Mouse (Mus musculus) ES-E14 (cell line): Measurements from ENCODE around the gene Gngt2. TPM values are rescaled to one million over a fixed set of nuclear protein-coding genes. Genes with fewer than 3 reads are reported as not detected.
"Not testable (repeated sequence)": the region's sequence is repeated elsewhere in the genome, so short reads cannot be mapped to it uniquely, and the experiment has no call there.

Source experiments
- DNase-seq: peaks from one replicate; pipeline ENCODE4 v3.0.0-alpha.2; 2013; ENCODE audit warnings: low read depth, low spot score
- H3K27ac ChIP-seq: 2 replicates; pipeline ENCODE4 v1.5.1; 2012; ENCODE audit warnings: low read depth, mild to moderate bottlenecking, low read length, moderate library complexity, mixed read lengths; ENCODE audit not compliant: poor library complexity, insufficient read depth, severe bottlenecking
- H3K36me3 ChIP-seq: 2 replicates; pipeline ENCODE4 v1.6.1; 2012; ENCODE audit warnings: mild to moderate bottlenecking, low read length, moderate library complexity, mixed read lengths; ENCODE audit not compliant: control insufficient read depth, poor library complexity, insufficient read depth, severe bottlenecking
- H3K4me1 ChIP-seq, 2 experiments: fragments of 150-350 bp in 1 of 2; sonication (generic) in 1 of 2; 2 replicates each; pipeline ENCODE4 v1.6.1; 2012; ENCODE audit warnings: low read length in 2 of 2, mild to moderate bottlenecking in 1 of 2, mixed read lengths in 1 of 2; ENCODE audit not compliant: control insufficient read depth in 2 of 2, insufficient read depth in 2 of 2, poor library complexity in 1 of 2
- H3K4me3 ChIP-seq, 2 experiments: fragments of 150-350 bp in 1 of 2; sonication (generic) in 1 of 2; 2 replicates each; pipeline ENCODE4 v1.5.1; 2012; ENCODE audit warnings: low read length in 2 of 2, low read depth in 1 of 2, mild to moderate bottlenecking in 1 of 2, mixed read lengths in 1 of 2; ENCODE audit not compliant: insufficient read depth in 1 of 2, poor library complexity in 1 of 2, severe bottlenecking in 1 of 2
- H3K9ac ChIP-seq: 2 replicates; pipeline ENCODE4 v1.6.1; 2012; ENCODE audit warnings: low read depth, mild to moderate bottlenecking, low read length, mixed read lengths; ENCODE audit not compliant: poor library complexity, insufficient read depth, severe bottlenecking
- H3K9me3 ChIP-seq: fragments of 150-350 bp; sonication (generic); 2 replicates; pipeline ENCODE4 v1.6.1; 2012; ENCODE audit warnings: low read depth, mild to moderate bottlenecking, low read length; ENCODE audit not compliant: control insufficient read depth, insufficient read depth
- CHD2 ChIP-seq: IDR thresholded peaks from 2 replicates; pipeline ENCODE4 v1.6.1; 2014; ENCODE audit warnings: mild to moderate bottlenecking, low read depth, low read length, inconsistent platforms
- HCFC1 ChIP-seq: IDR thresholded peaks from 2 replicates; pipeline ENCODE4 v1.6.1; 2012; ENCODE audit warnings: low read length, inconsistent platforms, borderline replicate concordance; ENCODE audit not compliant: insufficient read depth
- MAFK ChIP-seq: IDR thresholded peaks from 2 replicates; pipeline ENCODE4 v1.6.1; 2014; ENCODE audit warnings: mild to moderate bottlenecking, low read depth, low read length, inconsistent platforms; ENCODE audit not compliant: insufficient read depth
- ZC3H11A ChIP-seq: IDR thresholded peaks from 2 replicates; pipeline ENCODE4 v1.6.1; 2012; ENCODE audit warnings: low read depth, mild to moderate bottlenecking, inconsistent platforms, low read length, borderline replicate concordance
- ZNF384 ChIP-seq: IDR thresholded peaks from 2 replicates; pipeline ENCODE4 v1.6.1; 2012; ENCODE audit warnings: low read depth, low read length, inconsistent platforms
- in situ Hi-C, 2 experiments: fragments of 600-800 bp; cut with MboI; formaldehyde crosslinking; loops; one replicate each; pipeline ENCODE4 v1.15.1; 2025; ENCODE audit warnings: low sequenced_read_pairs in 2 of 2, inconsistent platforms in 1 of 2; ENCODE audit not compliant: unreplicated experiment in 2 of 2
- total RNA-seq: library from RNA; depleted of rRNA; stranded (reverse); fragments of 300-350 nt; gene quantifications from 2 replicates; pipeline ENCODE4 v1.2.3, GENCODE M21; 2012

The Gngt2 gene
- total RNA-seq, 1 experiment = 9.2 TPM

DNA sequence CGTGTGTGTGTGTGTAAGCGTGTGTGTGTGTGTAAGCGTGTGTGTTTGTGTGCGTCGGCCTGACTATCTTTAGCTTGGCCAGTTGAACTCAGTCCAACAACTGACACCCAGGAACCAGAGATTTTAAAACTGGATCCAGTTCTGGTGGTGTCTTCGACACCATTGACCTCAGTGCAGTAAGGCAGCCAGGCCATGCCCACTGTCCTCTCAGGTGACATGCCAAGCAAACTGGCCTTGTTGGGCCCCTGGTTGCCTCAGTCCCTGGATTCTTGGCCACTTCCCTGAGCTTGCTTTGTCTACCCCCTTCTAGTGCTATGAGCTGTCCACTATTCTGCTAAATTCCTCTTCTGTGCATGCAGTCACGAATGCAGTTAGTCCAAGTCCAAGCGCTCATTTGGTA lies 24.4 kb downstream of the Gngt2 start:
- H3K9me3 ChIP-seq = no peaks in the 10 kb centered on the region
- DNase-seq = no peak
- no peak overlapping the region for H3K4me3 ChIP-seq
- peaks cover 11% of the 10 kb centered on the region; the same call in 1 of the 2 replicates for H3K36me3 ChIP-seq
- H3K27ac ChIP-seq = no peak overlapping the region
- peaks cover 7 to 9% of the 10 kb centered on the region in 2 experiments; a peak in 3 of 4 replicates for H3K4me1 ChIP-seq
- H3K9ac ChIP-seq = no peak overlapping the region
- in situ Hi-C loops = no loop called here
- TF ChIP-seq ZC3H11A = no peak
- TF ChIP-seq MAFK = no peak
- no peak for TF ChIP-seq ZNF384
- no peak for TF ChIP-seq CHD2
- no peak for TF ChIP-seq HCFC1

DNA sequence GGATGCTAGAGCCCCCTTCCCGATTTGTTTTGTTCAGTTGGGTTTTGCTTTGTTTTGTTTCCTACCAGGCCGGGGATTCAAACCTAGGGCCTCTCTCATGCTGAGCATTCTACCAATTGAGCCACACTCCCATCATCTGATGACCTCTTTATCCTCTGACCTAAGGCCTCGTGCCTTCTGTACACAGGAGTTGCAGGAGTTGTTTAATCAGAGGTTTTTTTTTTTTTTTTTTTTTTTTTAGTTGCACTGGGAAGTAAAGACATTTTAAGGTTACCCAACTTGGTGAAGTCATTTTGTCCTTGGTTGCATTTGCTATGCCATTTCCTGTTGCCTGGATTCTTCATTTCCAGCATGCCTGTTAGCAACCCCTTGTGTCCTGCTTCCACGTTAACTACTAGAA lies 32.4 kb downstream of the Gngt2 start:
- no peaks in the 10 kb centered on the region for H3K9me3 ChIP-seq
- DNase-seq = no peak
- peaks cover 2 to 8% of the 10 kb centered on the region in 2 experiments; a peak in 3 of 4 replicates for H3K4me1 ChIP-seq
- H3K9ac ChIP-seq = no peak overlapping the region
- H3K36me3 ChIP-seq = peaks cover 5% of the 10 kb centered on the region; the same call in 1 of the 2 replicates
- in situ Hi-C loops = no loop called here
- H3K4me3 ChIP-seq = no peak overlapping the region
- no peak overlapping the region for H3K27ac ChIP-seq
- no peak for TF ChIP-seq ZNF384
- no peak for TF ChIP-seq ZC3H11A
- TF ChIP-seq MAFK = no peak
- no peak for TF ChIP-seq HCFC1
- no peak for TF ChIP-seq CHD2

DNA sequence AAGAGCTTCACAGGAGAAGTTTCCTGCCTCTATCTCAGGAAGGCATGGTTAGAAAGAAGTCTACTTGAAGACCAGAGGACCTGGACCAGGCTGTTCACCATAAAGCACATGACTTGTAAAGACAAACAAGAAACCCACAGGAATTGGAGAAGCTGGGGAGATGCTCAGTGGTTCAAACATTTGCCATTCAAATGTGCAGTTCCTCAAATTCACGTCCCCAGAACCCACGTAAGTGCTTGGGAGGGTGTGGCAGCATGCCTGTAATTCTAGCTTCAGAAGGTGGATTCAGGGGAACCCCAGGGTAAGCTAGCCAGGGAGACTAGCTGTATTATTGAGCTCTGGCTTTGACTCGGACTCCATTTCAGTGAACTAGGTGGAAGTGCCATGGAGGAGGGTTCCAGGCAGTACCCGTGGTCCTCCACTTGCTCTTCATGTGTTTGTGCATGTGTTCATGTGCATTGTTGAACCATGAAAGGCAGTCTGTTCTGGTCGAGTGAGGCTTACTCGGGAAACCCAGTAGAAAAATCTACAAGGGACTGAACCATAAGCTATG lies 33.0 kb downstream of the Gngt2 start:
- no peak overlapping the region for H3K27ac ChIP-seq
- in situ Hi-C loops = no loop called here
- H3K9me3 ChIP-seq = no peaks in the 10 kb centered on the region
- TF ChIP-seq ZC3H11A (no peak), HCFC1 (no peak), ZNF384 (no peak), CHD2 (no peak), MAFK (no peak)
- no peak overlapping the region for H3K4me3 ChIP-seq
- DNase-seq = no peak
- peaks cover 5% of the 10 kb centered on the region; the same call in 1 of the 2 replicates for H3K36me3 ChIP-seq
- H3K9ac ChIP-seq = no peak overlapping the region
- H3K4me1 ChIP-seq = peaks cover 2 to 8% of the 10 kb centered on the region in 2 experiments; a peak in 3 of 4 replicates

GRCm38 (mm10) chr11:95875804-95876203 lies 38.8 kb downstream of the Gngt2 start:
- in situ Hi-C loops = no loop called here
- Histone ChIP-seq H3K4me1 (peaks cover 0 to 2% of the 10 kb centered on the region in 2 experiments; a peak in 1 of 4 replicates), H3K9ac (peak overlapping the region; percentile 42), H3K9me3 (no peaks in the 10 kb centered on the region), H3K27ac (no peak overlapping the region), H3K4me3 (peak overlapping the region; percentile 32 to 35), H3K36me3 (no peaks in the 10 kb centered on the region)
- DNase-seq = peak; percentile 56
- no peak for TF ChIP-seq ZC3H11A
- no peak for TF ChIP-seq MAFK
- TF ChIP-seq ZNF384 = no peak
- peak; percentile 88 for TF ChIP-seq HCFC1
- peak; percentile 74; the same call in 1 of the 2 replicates for TF ChIP-seq CHD2

DNA sequence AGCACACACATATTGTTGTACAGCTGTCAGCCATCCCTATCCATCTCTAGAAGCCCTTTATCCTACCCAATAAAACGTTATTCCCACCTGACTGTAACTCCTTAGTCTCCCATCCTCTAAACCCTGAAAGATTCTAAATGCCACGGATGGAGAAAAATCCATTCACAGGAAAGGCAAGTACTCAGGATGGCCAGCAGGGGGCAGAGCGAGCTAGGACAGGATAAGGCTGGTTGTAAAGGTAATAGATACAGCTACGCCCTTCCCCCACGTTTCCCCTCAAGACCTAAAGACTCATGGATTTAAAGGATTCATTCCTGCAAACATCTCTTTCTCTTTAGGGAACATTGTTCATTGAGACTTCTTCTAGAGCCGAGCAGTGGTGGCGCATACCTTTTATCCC lies 39.3 kb downstream of the Gngt2 start:
- Histone ChIP-seq H3K4me3 (peak overlapping the region; percentile 32 to 35; a peak in 3 of 4 replicates), H3K9ac (peak overlapping the region; percentile 42; the same call in 1 of the 2 replicates), H3K36me3 (no peaks in the 10 kb centered on the region), H3K4me1 (peaks cover 0 to 2% of the 10 kb centered on the region in 2 experiments; a peak in 1 of 4 replicates), H3K27ac (no peak overlapping the region), H3K9me3 (no peaks in the 10 kb centered on the region)
- DNase-seq = peak; percentile 88
- TF ChIP-seq ZNF384 (no peak), ZC3H11A (peak; percentile 73; the same call in 1 of the 2 replicates)
- in situ Hi-C loops = no loop called here

- H3K27ac ChIP-seq, H3K9ac ChIP-seq, in situ Hi-C loops, H3K9me3 ChIP-seq, H3K4me3 ChIP-seq, H3K36me3 ChIP-seq, H3K4me1 ChIP-seq, DNase-seq: not testable (repeated sequence)
Measured at GRCm38 (mm10) chr11:95879861-95880260, 42.8 kb downstream of the Gngt2 start.
